Mouse (Mus musculus) neural tube, embryonic 15.5 days (tissue): ENCODE measurements around the gene Tex2. TPM values are rescaled to one million over a fixed set of nuclear protein-coding genes. Genes with fewer than 3 reads are reported as not detected.

Experiments
- ATAC-seq: fragments of 200-750 bp; cut with Nextera tagmentation; 2 replicates; pipeline ENCODE4 v1.8.0; 2017; ENCODE audit warnings: mild to moderate bottlenecking, moderate TSS enrichment, moderate library complexity; ENCODE audit not compliant: low FRiP score
- H3K27ac ChIP-seq: fragments of 300-500 bp; sonication (generic); replicated peaks from 2 replicates; pipeline ENCODE4 v1.5.1; 2015; ENCODE audit warnings: mild to moderate bottlenecking, inconsistent platforms
- H3K27me3 ChIP-seq: fragments of 300-500 bp; sonication (generic); replicated peaks from 2 replicates; pipeline ENCODE4 v1.6.1; 2015; ENCODE audit warnings: inconsistent platforms
- H3K36me3 ChIP-seq: fragments of 300-500 bp; sonication (generic); 2 replicates; pipeline ENCODE4 v1.6.1; 2015; ENCODE audit warnings: inconsistent platforms
- H3K4me1 ChIP-seq: fragments of 300-500 bp; sonication (generic); 2 replicates; pipeline ENCODE4 v1.6.1; 2015; ENCODE audit warnings: inconsistent platforms
- H3K4me2 ChIP-seq: fragments of 300-500 bp; sonication (generic); 2 replicates; pipeline ENCODE4 v1.6.1; 2015; ENCODE audit warnings: inconsistent platforms, mild to moderate bottlenecking, moderate library complexity
- H3K4me3 ChIP-seq: fragments of 300-500 bp; sonication (generic); replicated peaks from 2 replicates; pipeline ENCODE4 v1.5.1; 2015; ENCODE audit warnings: mild to moderate bottlenecking, inconsistent platforms
- H3K9ac ChIP-seq: fragments of 300-500 bp; sonication (generic); replicated peaks from 2 replicates; pipeline ENCODE4 v1.6.1; 2015; ENCODE audit warnings: mild to moderate bottlenecking, inconsistent platforms
- H3K9me3 ChIP-seq: fragments of 300-500 bp; sonication (generic); replicated peaks from 2 replicates; pipeline ENCODE4 v1.6.1; 2016; ENCODE audit warnings: inconsistent platforms
- WGBS: fragments of 180-500 bp; shearing (Covaris S2); methylation state at CpG from one replicate; pipeline ENCODE4 v1.1.7; 2015; ENCODE audit warnings: mixed read lengths; 5-methylcytosine and 5-hydroxymethylcytosine counted together
- polyA plus RNA-seq: library from polyadenylated mRNA; unstranded; fragments of >200 nt; fragmentation: Nextera tagmentation; extraction: Ambion mirVana; gene quantifications from 2 replicates; pipeline ENCODE4 v1.2.1, GENCODE M21; 2015

The Tex2 gene
- polyA plus RNA-seq, 1 experiment from 2014 or later: 35.1 TPM

GRCm38 (mm10) chr11:106535660-106536252, 77.5 kb downstream of the Tex2 start:
- H3K9ac ChIP-seq: no peak overlapping the region
- no peak overlapping the region for H3K4me2 ChIP-seq
- H3K36me3 ChIP-seq: peaks cover 20% of the 10 kb centered on the region
- H3K27ac ChIP-seq: peak overlapping the region; percentile 71
- peaks cover 8% of the 10 kb centered on the region; the same call in 1 of the 2 replicates for H3K4me1 ChIP-seq
- 93% methylated on average over 9 of the region's 9 CpGs for WGBS
- no peaks in the 10 kb centered on the region for H3K27me3 ChIP-seq
- no peaks in the 10 kb centered on the region for H3K9me3 ChIP-seq
- no peak for ATAC-seq
- H3K4me3 ChIP-seq: no peak overlapping the region

DNA sequence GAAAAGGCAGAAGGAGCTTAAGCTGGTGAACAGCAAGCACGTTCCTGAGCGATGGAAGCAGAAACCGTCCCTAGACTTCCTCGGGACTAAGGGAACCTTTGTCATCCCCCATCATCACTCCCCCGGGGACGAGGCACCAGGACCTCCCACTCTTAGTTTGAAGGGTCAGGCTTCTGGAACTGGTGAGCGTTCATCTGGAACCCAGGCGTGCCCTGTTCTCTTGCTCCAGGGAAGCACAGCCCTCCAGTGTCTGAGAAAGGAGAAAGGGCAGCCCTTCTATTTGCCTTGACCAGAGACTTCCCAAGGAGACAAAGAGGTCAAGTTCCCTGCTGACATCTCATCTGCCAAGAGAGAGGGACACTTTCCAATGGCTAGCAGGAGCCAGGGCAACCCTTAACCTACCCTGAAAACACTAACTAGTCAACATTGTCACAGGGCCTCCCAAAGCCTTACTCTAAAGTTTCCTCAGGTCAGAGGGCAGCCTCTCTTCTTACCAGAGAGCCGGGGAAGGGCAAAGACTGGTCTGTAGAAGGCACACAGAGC, 80.9 kb downstream of the Tex2 start:
- no peak overlapping the region for H3K4me2 ChIP-seq
- H3K36me3 ChIP-seq: peaks cover 20% of the 10 kb centered on the region
- peaks cover 8% of the 10 kb centered on the region; the same call in 1 of the 2 replicates for H3K4me1 ChIP-seq
- H3K4me3 ChIP-seq: no peak overlapping the region
- no peaks in the 10 kb centered on the region for H3K27me3 ChIP-seq
- 86% methylated on average over 9 of the region's 9 CpGs for WGBS
- no peak overlapping the region for H3K9ac ChIP-seq
- no peak overlapping the region for H3K27ac ChIP-seq
- H3K9me3 ChIP-seq: no peaks in the 10 kb centered on the region
- no peak for ATAC-seq

GRCm38 (mm10) chr11:106529786-106530185, 83.4 kb downstream of the Tex2 start:
- H3K36me3 ChIP-seq: peaks cover 25% of the 10 kb centered on the region
- H3K4me2 ChIP-seq: no peak overlapping the region
- 86% methylated on average over 5 of the region's 5 CpGs for WGBS
- H3K9me3 ChIP-seq: no peaks in the 10 kb centered on the region
- ATAC-seq: no peak
- H3K27ac ChIP-seq: no peak overlapping the region
- H3K4me1 ChIP-seq: no peaks in the 10 kb centered on the region
- H3K9ac ChIP-seq: no peak overlapping the region
- H3K27me3 ChIP-seq: no peaks in the 10 kb centered on the region
- no peak overlapping the region for H3K4me3 ChIP-seq

DNA sequence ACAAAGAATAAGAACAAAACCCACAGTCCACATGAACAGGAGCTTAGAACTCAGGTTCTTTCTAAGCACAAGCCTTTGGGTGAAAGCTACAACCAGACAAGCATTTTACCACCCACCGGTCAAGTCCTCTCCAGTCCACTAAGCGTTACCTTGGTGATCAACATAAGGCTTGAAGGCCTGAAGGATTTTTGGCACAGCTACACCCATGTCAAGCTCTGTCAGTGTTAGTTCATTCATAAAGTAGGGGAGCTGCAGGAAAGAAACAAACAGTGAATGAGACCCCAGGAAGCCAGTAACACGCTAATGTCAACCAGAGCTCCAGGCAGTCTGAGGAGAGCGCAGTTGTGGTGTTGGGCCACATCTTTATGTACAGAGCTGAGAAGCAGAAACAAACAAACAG, 84.1 kb downstream of the Tex2 start:
- H3K9ac ChIP-seq: no peak overlapping the region
- no peaks in the 10 kb centered on the region for H3K4me1 ChIP-seq
- H3K27me3 ChIP-seq: no peaks in the 10 kb centered on the region
- H3K9me3 ChIP-seq: no peaks in the 10 kb centered on the region
- ATAC-seq: no peak
- 69% methylated on average over 4 of the region's 4 CpGs for WGBS
- no peak overlapping the region for H3K27ac ChIP-seq
- H3K4me2 ChIP-seq: no peak overlapping the region
- peaks cover 25% of the 10 kb centered on the region for H3K36me3 ChIP-seq
- no peak overlapping the region for H3K4me3 ChIP-seq

GRCm38 (mm10) chr11:106527926-106528325, 85.3 kb downstream of the Tex2 start:
- Histone ChIP-seq H3K4me1 (no peaks in the 10 kb centered on the region), H3K27me3 (no peaks in the 10 kb centered on the region), H3K4me3 (no peak overlapping the region), H3K9ac (no peak overlapping the region), H3K36me3 (peaks cover 23% of the 10 kb centered on the region), H3K27ac (no peak overlapping the region), H3K4me2 (no peak overlapping the region), H3K9me3 (no peaks in the 10 kb centered on the region)
- WGBS: 39% methylated on average over 1 of the region's 1 CpGs
- no peak for ATAC-seq

- no peak overlapping the region for H3K4me2 ChIP-seq
- H3K36me3 ChIP-seq: peaks cover 16% of the 10 kb centered on the region
- no peak overlapping the region for H3K9ac ChIP-seq
- H3K4me1 ChIP-seq: peaks cover 3% of the 10 kb centered on the region; the same call in 1 of the 2 replicates
- H3K9me3 ChIP-seq: no peaks in the 10 kb centered on the region
- no peak overlapping the region for H3K4me3 ChIP-seq
- no peaks in the 10 kb centered on the region for H3K27me3 ChIP-seq
- H3K27ac ChIP-seq: no peak overlapping the region
- ATAC-seq: no peak
- 46% methylated on average over 10 of the region's 10 CpGs for WGBS
Measured at GRCm38 (mm10) chr11:106527147-106527821, 85.9 kb downstream of the Tex2 start.

DNA sequence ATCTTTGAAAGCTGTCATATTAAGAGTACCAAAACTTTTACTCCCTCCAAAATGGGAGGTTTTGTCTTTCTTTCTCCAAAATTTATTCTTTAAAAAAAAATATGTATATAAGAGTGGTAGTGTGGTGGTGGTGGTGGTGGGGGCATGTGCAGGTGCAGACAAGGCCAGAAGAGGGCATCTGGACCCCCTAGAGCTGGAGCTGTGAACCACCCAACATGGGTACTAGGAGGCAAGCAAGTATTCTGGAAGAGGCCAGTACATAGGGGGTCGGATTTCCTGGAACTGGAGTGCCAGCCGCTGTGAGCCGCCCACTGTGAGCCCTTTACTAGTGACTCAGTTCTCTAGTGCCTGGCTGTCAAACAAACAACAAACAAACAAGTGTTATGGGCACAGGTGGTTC, 90.7 kb downstream of the Tex2 start:
- Histone ChIP-seq H3K27me3 (no peaks in the 10 kb centered on the region), H3K4me1 (peaks cover 16% of the 10 kb centered on the region), H3K4me3 (no peak overlapping the region), H3K4me2 (no peak overlapping the region), H3K9me3 (no peaks in the 10 kb centered on the region), H3K27ac (no peak overlapping the region), H3K9ac (no peak overlapping the region), H3K36me3 (peaks cover 9% of the 10 kb centered on the region)
- ATAC-seq: no peak
- WGBS: 63% methylated on average over 3 of the region's 3 CpGs

- Histone ChIP-seq H3K27me3 (no peaks in the 10 kb centered on the region), H3K9ac (no peak overlapping the region), H3K27ac (no peak overlapping the region), H3K4me2 (no peak overlapping the region), H3K4me3 (no peak overlapping the region), H3K36me3 (peaks cover 9% of the 10 kb centered on the region), H3K9me3 (no peaks in the 10 kb centered on the region), H3K4me1 (peaks cover 16% of the 10 kb centered on the region)
- no peak for ATAC-seq
- WGBS: 17% methylated on average over 4 of the region's 4 CpGs
Measured at GRCm38 (mm10) chr11:106521612-106522011, 91.6 kb downstream of the Tex2 start.

- no peaks in the 10 kb centered on the region for H3K27me3 ChIP-seq
- no peak for ATAC-seq
- peaks cover 9% of the 10 kb centered on the region for H3K36me3 ChIP-seq
- no peak overlapping the region for H3K4me3 ChIP-seq
- H3K9ac ChIP-seq: no peak overlapping the region
- H3K9me3 ChIP-seq: no peaks in the 10 kb centered on the region
- H3K27ac ChIP-seq: no peak overlapping the region
- H3K4me1 ChIP-seq: peaks cover 20% of the 10 kb centered on the region
- 30% methylated on average over 3 of the region's 3 CpGs for WGBS
- H3K4me2 ChIP-seq: no peak overlapping the region
Measured at GRCm38 (mm10) chr11:106520404-106520803, 92.8 kb downstream of the Tex2 start.

DNA sequence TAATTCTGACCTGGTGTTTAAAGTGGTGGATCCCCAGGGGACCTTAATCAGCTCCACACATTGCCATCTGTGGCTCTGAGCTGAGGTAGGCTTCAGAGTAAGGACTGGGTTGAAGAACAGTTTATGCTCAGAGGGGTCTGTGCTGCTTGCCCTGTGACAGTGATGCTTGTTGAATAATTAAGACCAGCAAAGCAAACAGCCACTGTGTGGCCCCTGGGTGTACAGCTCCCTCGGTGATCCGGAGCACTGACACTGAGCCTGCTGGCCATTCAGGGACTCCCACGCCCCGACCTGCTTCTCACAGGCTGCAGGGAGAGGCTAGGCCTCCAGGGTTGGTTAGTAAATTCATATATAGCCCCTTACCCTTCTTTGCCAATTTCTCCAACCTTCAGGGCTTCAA, 93.7 kb downstream of the Tex2 start:
- Histone ChIP-seq H3K27ac (no peak overlapping the region), H3K4me3 (no peak overlapping the region), H3K36me3 (peaks cover 4% of the 10 kb centered on the region; the same call in 1 of the 2 replicates), H3K9ac (no peak overlapping the region), H3K9me3 (no peaks in the 10 kb centered on the region), H3K27me3 (no peaks in the 10 kb centered on the region), H3K4me2 (no peak overlapping the region), H3K4me1 (peaks cover 25% of the 10 kb centered on the region)
- WGBS: 65% methylated on average over 4 of the region's 4 CpGs
- ATAC-seq: no peak

- H3K4me1 ChIP-seq: peaks cover 27% of the 10 kb centered on the region
Measured at GRCm38 (mm10) chr11:106518391-106518790, 94.8 kb downstream of the Tex2 start.

More at GRCm38 (mm10) chr11:106518391-106518790, 94.8 kb downstream of the Tex2 start:
- Histone ChIP-seq H3K27me3 (no peaks in the 10 kb centered on the region), H3K9me3 (no peaks in the 10 kb centered on the region), H3K9ac (no peak overlapping the region), H3K36me3 (peaks cover 4% of the 10 kb centered on the region; the same call in 1 of the 2 replicates), H3K4me3 (no peak overlapping the region), H3K27ac (no peak overlapping the region), H3K4me2 (no peak overlapping the region)
- 44% methylated on average over 4 of the region's 4 CpGs for WGBS
- ATAC-seq: no peak
